Mouse (Mus musculus) heart, postnatal 0 days (tissue): Measurements from ENCODE around the gene Rgs6. TPM values are rescaled to one million over a fixed set of nuclear protein-coding genes. Genes with fewer than 3 reads are reported as not detected.

Experiments
- ATAC-seq: fragments of 200-750 bp; cut with Nextera tagmentation; 2 replicates; pipeline ENCODE4 v1.8.0; 2017; ENCODE audit warnings: low read depth, moderate number of reproducible peaks, moderate library complexity; ENCODE audit not compliant: insufficient read depth
- DNase-seq: peaks from one replicate; pipeline ENCODE4 v3.0.0-alpha.2; 2016; ENCODE audit warnings: low spot score
- H3K27ac ChIP-seq: fragments of 300-500 bp; sonication (generic); 2 replicates; pipeline ENCODE4 v1.5.1; 2014; ENCODE audit warnings: low read depth, mild to moderate bottlenecking
- H3K27me3 ChIP-seq: fragments of 300-500 bp; sonication (generic); 2 replicates; pipeline ENCODE4 v1.6.1; 2014; ENCODE audit warnings: low read length, mixed read lengths; ENCODE audit not compliant: control insufficient read depth, insufficient read depth
- H3K36me3 ChIP-seq: fragments of 300-500 bp; sonication (generic); replicated peaks from 2 replicates; pipeline ENCODE4 v1.6.1; 2014; ENCODE audit warnings: low read length, mixed read lengths; ENCODE audit not compliant: control insufficient read depth, insufficient read depth
- H3K4me1 ChIP-seq: fragments of 300-500 bp; sonication (generic); 2 replicates; pipeline ENCODE4 v1.6.1; 2014; ENCODE audit warnings: antibody characterized with exemption; ENCODE audit not compliant: control insufficient read depth, insufficient read depth
- H3K4me2 ChIP-seq: fragments of 300-500 bp; sonication (generic); 2 replicates; pipeline ENCODE4 v1.6.1; 2014; ENCODE audit warnings: low read depth, mild to moderate bottlenecking, low read length, moderate library complexity
- H3K4me3 ChIP-seq: fragments of 300-500 bp; sonication (generic); 2 replicates; pipeline ENCODE4 v1.5.1; 2014; ENCODE audit warnings: low read depth, low read length
- H3K9ac ChIP-seq: fragments of 300-500 bp; sonication (generic); replicated peaks from 2 replicates; pipeline ENCODE4 v1.6.1; 2014; ENCODE audit warnings: low read depth, low read length, mixed read lengths
- H3K9me3 ChIP-seq: fragments of 300-500 bp; sonication (generic); replicated peaks from 2 replicates; pipeline ENCODE4 v1.6.1; 2016; ENCODE audit warnings: low read length; ENCODE audit not compliant: control insufficient read depth
- CTCF ChIP-seq: IDR thresholded peaks from 2 replicates; pipeline ENCODE4 v1.5.1; 2016; ENCODE audit warnings: antibody characterized with exemption, control low read depth, low read depth
- EP300 ChIP-seq: IDR thresholded peaks from 2 replicates; pipeline ENCODE4 v1.6.1; 2016; ENCODE audit warnings: antibody characterized with exemption, low read depth
- WGBS: fragments of 180-500 bp; shearing (Covaris S2); extraction: QIAGEN DNeasy Blood & Tissue Kit; methylation state at CpG from one replicate; pipeline ENCODE4 v1.1.7; 2014; 5-methylcytosine and 5-hydroxymethylcytosine counted together
- polyA plus RNA-seq: library from polyadenylated mRNA; unstranded; fragments of >200 nt; fragmentation: Nextera tagmentation; extraction: Ambion mirVana; gene quantifications from 2 replicates; pipeline ENCODE4 v1.2.1, GENCODE M21; 2015
- total RNA-seq: library from RNA; depleted of rRNA; stranded (reverse); fragments of >200 nt; gene quantifications from 2 replicates; pipeline ENCODE4 v1.2.3, GENCODE M21; 2014; ENCODE audit warnings: low replicate concordance

Rgs6 gene
- total and polyA plus RNA-seq, 2 experiments from 2014 or later, result 12.1 to 16.5 TPM

DNA sequence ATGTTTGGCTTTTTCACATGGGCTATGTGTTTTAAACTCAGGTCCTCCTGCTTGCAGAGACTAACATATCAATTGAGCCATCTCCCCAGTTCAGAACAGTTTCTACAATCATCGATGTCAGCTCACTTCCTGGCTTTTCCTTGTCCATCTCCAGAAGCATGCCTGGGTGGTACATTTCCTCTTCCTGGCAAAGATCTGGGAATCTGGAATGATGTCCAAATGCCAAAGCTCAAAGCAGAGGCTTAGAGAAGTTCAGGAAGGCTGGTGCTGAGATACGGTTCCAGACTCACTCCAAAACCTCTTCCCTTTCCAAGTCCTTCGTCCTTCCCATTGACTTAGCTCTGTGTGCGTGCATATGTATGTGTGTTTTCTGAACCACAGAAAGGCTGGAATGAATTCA lies 59.8 kb downstream of the Rgs6 start:
- no peak for TF ChIP-seq CTCF
- TF ChIP-seq EP300, result no peak
- Histone ChIP-seq H3K27me3 (no peaks in the 10 kb centered on the region), H3K4me1 (no peaks in the 10 kb centered on the region), H3K27ac (no peak overlapping the region), H3K4me3 (no peak overlapping the region), H3K4me2 (no peak overlapping the region), H3K9ac (no peak overlapping the region), H3K9me3 (no peaks in the 10 kb centered on the region), H3K36me3 (no peaks in the 10 kb centered on the region)
- no peak for DNase-seq
- no peak for ATAC-seq
- 80% methylated on average over 4 of the region's 4 CpGs for WGBS

DNA sequence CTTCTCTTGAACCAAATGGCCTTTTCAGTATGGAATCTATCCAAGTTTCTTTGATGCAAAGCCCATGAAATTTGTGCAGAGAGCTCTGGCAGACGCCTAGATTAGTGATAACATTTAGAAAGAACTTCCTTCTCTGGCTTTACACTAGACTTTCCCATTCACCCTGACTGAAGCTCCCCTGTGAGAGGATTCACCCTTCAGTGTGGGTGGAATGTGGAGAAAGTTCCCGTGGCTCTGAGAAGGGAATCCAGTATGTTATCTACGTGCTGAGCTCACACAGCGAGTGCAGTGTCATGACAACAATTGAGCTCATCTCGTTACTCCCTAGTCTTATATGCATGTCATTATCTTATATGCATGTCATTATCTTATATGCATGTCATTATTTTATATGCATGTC lies 61.9 kb downstream of the Rgs6 start:
- TF ChIP-seq CTCF (no peak), EP300 (no peak)
- Histone ChIP-seq H3K4me1 (no peaks in the 10 kb centered on the region), H3K4me2 (no peak overlapping the region), H3K9me3 (no peaks in the 10 kb centered on the region), H3K4me3 (no peak overlapping the region), H3K36me3 (no peaks in the 10 kb centered on the region), H3K27ac (no peak overlapping the region), H3K27me3 (no peaks in the 10 kb centered on the region), H3K9ac (no peak overlapping the region)
- no peak for ATAC-seq
- DNase-seq, result no peak
- 29% methylated on average over 5 of the region's 5 CpGs for WGBS

- Histone ChIP-seq H3K27me3 (no peaks in the 10 kb centered on the region), H3K4me3 (no peak overlapping the region), H3K4me2 (peak overlapping the region; percentile 55), H3K4me1 (peaks cover 20% of the 10 kb centered on the region; the same call in 1 of the 2 replicates), H3K36me3 (no peaks in the 10 kb centered on the region), H3K9me3 (no peaks in the 10 kb centered on the region), H3K9ac (peak overlapping the region; percentile 44; the same call in 1 of the 2 replicates), H3K27ac (peak overlapping the region; percentile 93)
- TF ChIP-seq EP300, result 0 out of 2 replicates have a peak, but pooled peaks have one; percentile 61
- TF ChIP-seq CTCF, result no peak
- 14% methylated on average over 7 of the region's 7 CpGs for WGBS
- peak; percentile 93 for ATAC-seq
- DNase-seq, result peak; percentile 90
Observed at GRCm38 (mm10) chr12:82664598-82664997, 76.5 kb downstream of the Rgs6 start.

GRCm38 (mm10) chr12:82667441-82667840 lies 79.3 kb downstream of the Rgs6 start:
- no peaks in the 10 kb centered on the region for H3K36me3 ChIP-seq
- H3K27me3 ChIP-seq, result no peaks in the 10 kb centered on the region
- 58% methylated on average over 3 of the region's 3 CpGs for WGBS
- DNase-seq (no peak), ATAC-seq (no peak)
- H3K27ac ChIP-seq, result no peak overlapping the region
- no peak overlapping the region for H3K4me2 ChIP-seq
- TF ChIP-seq CTCF (no peak), EP300 (no peak)
- H3K4me1 ChIP-seq, result peaks cover 25% of the 10 kb centered on the region; the same call in 1 of the 2 replicates
- H3K4me3 ChIP-seq, result no peak overlapping the region
- H3K9me3 ChIP-seq, result no peaks in the 10 kb centered on the region
- H3K9ac ChIP-seq, result no peak overlapping the region

DNA sequence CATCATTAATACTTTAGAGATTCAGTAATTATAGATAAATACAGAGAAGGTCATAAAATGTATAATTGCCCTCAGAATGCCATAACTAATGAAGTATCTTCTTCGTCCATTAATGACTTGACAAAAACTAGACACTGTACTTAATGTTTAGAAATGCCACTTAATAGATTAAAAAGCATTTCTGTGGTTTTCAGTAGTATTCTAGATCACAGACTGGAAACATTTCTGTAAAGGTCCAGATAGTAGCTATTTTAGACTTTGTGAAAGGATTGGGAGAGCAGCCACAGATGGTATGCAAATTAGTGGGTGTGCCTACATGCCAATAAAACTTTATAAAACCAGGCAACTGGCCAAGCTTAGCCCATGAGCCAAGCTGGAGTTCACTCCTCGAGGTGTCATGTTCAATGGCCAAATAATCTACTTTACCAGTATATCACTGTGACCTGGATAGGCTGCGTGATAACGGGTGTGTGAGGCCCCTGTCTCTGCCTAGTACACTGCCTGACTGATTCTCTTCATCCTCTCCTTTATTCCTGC lies 82.2 kb downstream of the Rgs6 start:
- H3K4me1 ChIP-seq, result peaks cover 28% of the 10 kb centered on the region
- 0 out of 2 replicates have a peak overlapping the region, but pooled peaks have one; percentile 20 for H3K27ac ChIP-seq
- no peaks in the 10 kb centered on the region for H3K36me3 ChIP-seq
- H3K4me2 ChIP-seq, result no peak overlapping the region
- H3K9ac ChIP-seq, result no peak overlapping the region
- TF ChIP-seq EP300 (no peak), CTCF (no peak)
- no peaks in the 10 kb centered on the region for H3K9me3 ChIP-seq
- no peaks in the 10 kb centered on the region for H3K27me3 ChIP-seq
- no peak overlapping the region for H3K4me3 ChIP-seq
- 48% methylated on average over 4 of the region's 4 CpGs for WGBS
- no peak for DNase-seq
- no peak for ATAC-seq

- H3K27me3 ChIP-seq, result no peaks in the 10 kb centered on the region
- H3K27ac ChIP-seq, result no peak overlapping the region
- no peak overlapping the region for H3K9ac ChIP-seq
- TF ChIP-seq EP300 (no peak), CTCF (no peak)
- no peak for DNase-seq
- no peaks in the 10 kb centered on the region for H3K36me3 ChIP-seq
- no peaks in the 10 kb centered on the region for H3K9me3 ChIP-seq
- no peak for ATAC-seq
- peaks cover 28% of the 10 kb centered on the region for H3K4me1 ChIP-seq
- H3K4me2 ChIP-seq, result no peak overlapping the region
- WGBS, result 89% methylated on average over 5 of the region's 5 CpGs
- no peak overlapping the region for H3K4me3 ChIP-seq
Observed at GRCm38 (mm10) chr12:82671591-82671990, 83.5 kb downstream of the Rgs6 start.
